Mouse (Mus musculus): ENCODE measurements around the gene Ssmem1. TPM values are rescaled to one million over a fixed set of nuclear protein-coding genes. Genes with fewer than 3 reads are reported as not detected.

The Ssmem1 gene
- under 1 TPM; 0.54 to 0.63 TPM for total RNA-seq (2021)
- long read RNA-seq, result 0 reads

- peak; percentile 98 to 99 for DNase-seq (ENCODE audit: low spot score in 2 of 2)
Observed at GRCm38 (mm10) chr6:30509265-30510239, at the start of gene Ssmem1, which contains the start of gene Tmem209. TSS of gene Ssmem1 (plus strand) at chr6:30509849. TSS of gene Tmem209 (minus strand) at chr6:30509783.

- DNase-seq (ENCODE audit: low spot score in 2 of 2), result peak; percentile 87 to 89
Observed at GRCm38 (mm10) chr6:30460750-30461446, 48.8 kb upstream of the Ssmem1 start.

- no peak for DNase-seq (ENCODE audit: low spot score in 2 of 2)
Observed at GRCm38 (mm10) chr6:30461755-30462344, 47.8 kb upstream of the Ssmem1 start.

- DNase-seq (ENCODE audit: low spot score in 2 of 2), result no peak
Observed at GRCm38 (mm10) chr6:30462822-30463221, 46.8 kb upstream of the Ssmem1 start.

GRCm38 (mm10) chr6:30465586-30465985 is 44.1 kb upstream of the Ssmem1 start:
- DNase-seq (ENCODE audit: low spot score in 2 of 2), result no peak

- DNase-seq (ENCODE audit: low spot score in 2 of 2), result no peak
Observed at GRCm38 (mm10) chr6:30468058-30468457, 41.6 kb upstream of the Ssmem1 start.

- DNase-seq (ENCODE audit: low spot score in 2 of 2), result peak in 1 of 2 experiments; percentile 49
Observed at GRCm38 (mm10) chr6:30468684-30469083, 41.0 kb upstream of the Ssmem1 start.

- peak; percentile 23 to 30 for DNase-seq (ENCODE audit: low spot score in 2 of 2)
Observed at GRCm38 (mm10) chr6:30469370-30469769, 40.3 kb upstream of the Ssmem1 start.

GRCm38 (mm10) chr6:30471706-30472105 is 37.9 kb upstream of the Ssmem1 start:
- DNase-seq (ENCODE audit: low spot score in 2 of 2), result no peak

GRCm38 (mm10) chr6:30476025-30476765 is 33.5 kb upstream of the Ssmem1 start:
- peak; percentile 34 to 67 for DNase-seq (ENCODE audit: low spot score in 2 of 2)

- peak in 1 of 2 experiments; percentile 45 for DNase-seq (ENCODE audit: low spot score in 2 of 2)
Observed at GRCm38 (mm10) chr6:30477210-30477714, 32.4 kb upstream of the Ssmem1 start.

- no peak for DNase-seq (ENCODE audit: low spot score in 2 of 2)
Observed at GRCm38 (mm10) chr6:30477784-30478183, 31.9 kb upstream of the Ssmem1 start.

GRCm38 (mm10) chr6:30479418-30479817 is 30.2 kb upstream of the Ssmem1 start:
- no peak for DNase-seq (ENCODE audit: low spot score in 2 of 2)

GRCm38 (mm10) chr6:30482908-30483307 is 26.7 kb upstream of the Ssmem1 start:
- no peak for DNase-seq (ENCODE audit: low spot score in 2 of 2)

- no peak for DNase-seq (ENCODE audit: low spot score in 2 of 2)
Observed at GRCm38 (mm10) chr6:30486504-30486903, 23.1 kb upstream of the Ssmem1 start.

- DNase-seq (ENCODE audit: low spot score in 2 of 2), result no peak
Observed at GRCm38 (mm10) chr6:30499049-30499448, 10.6 kb upstream of the Ssmem1 start.

- no peak for DNase-seq (ENCODE audit: low spot score in 2 of 2)
Observed at GRCm38 (mm10) chr6:30508824-30509223, 825 bp upstream of the Ssmem1 start.

- DNase-seq (ENCODE audit: low spot score in 2 of 2), result no peak
Observed at GRCm38 (mm10) chr6:30510291-30510690, 642 bp downstream of the Ssmem1 start.

GRCm38 (mm10) chr6:30514242-30514641 is 4.6 kb downstream of the Ssmem1 start:
- no peak for DNase-seq (ENCODE audit: low spot score in 2 of 2)

- no peak for DNase-seq (ENCODE audit: low spot score in 2 of 2)
Observed at GRCm38 (mm10) chr6:30520400-30520799, 10.8 kb downstream of the Ssmem1 start.

All from layer of hippocampus, adult 18-20 months (tissue).